Mouse (Mus musculus): ENCODE data around the gene Pcdh7. TPM values are rescaled to one million over a fixed set of nuclear protein-coding genes. Genes with fewer than 3 reads are reported as not detected.

Gene Pcdh7
- 3.5 and 4.1 TPM in 2 replicates for polyA plus RNA-seq (2012; rRNA removed)

DNA sequence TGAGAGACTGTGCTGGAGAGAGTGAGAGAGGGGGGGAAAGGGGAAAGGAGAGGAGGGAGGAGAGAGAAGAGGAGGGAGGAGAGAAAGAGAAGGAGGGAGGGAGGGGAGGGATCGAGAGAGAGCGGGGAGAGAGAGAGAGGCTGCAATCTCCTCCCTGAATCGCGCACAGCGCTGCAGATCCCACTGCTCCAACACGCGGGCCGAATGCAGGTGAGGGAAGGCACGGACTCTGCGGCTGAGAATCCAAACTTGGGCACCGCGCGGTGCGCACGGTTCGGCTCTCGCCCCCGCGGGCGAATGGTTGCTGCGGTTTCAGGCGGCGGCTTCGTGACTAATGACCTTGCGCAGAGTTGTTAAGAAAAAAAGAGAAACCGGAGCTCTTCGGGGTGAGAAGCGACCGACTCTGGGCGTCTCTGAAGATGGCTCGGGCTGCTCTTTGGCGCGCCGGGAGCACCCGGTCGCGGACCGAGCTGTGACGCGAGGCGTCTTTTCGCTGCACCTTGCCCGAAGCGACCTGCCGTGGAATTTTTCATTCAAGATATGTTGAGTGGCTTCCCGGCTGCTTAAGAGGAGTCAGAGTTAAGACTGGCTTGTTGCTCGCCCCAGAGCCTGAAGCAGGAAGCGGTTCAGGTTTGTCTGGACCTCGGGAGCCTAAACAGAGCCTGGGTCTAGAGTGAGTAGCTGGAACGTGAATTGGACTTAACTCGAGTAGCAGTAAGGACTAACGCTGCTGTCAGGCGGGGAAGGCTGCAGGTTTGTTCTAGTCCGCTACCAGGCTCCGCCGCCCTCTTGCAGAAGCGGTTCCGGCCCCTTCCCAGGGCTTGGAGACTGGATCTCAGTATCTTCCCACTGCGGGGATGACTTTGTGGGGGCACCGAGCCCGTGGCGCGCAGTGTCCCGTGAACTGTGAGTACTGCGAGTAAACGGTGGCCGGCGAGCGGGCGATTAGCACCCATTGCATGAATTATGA is at the start of gene Pcdh7:
TSS of gene Pcdh7 (plus strand) at position 62 of the 970 bp plus-strand sequence.

All from stomach, adult 2 months (tissue).